Mouse (Mus musculus): ENCODE data around the gene Rab3ip.

The Rab3ip gene

DNA sequence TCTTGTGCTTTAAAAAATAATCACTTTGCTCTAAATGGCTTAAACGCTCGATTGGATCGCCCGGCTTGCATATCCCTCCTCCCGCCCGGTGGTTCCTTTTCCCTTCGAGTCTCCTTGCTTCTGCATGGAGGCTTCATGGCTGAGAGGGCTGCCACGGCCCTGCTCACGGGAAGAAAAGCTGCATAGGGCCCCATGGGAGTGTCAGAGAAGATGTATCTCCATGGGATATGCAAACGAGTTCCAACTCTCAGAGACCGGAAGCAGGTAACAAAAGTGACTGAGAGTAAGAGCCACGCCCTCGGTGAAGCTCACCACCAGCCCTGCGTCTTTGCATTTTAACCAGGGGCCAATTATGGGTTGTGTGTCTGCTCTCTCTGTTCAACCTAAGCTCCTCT lies 78.6 kb downstream of the Rab3ip start:
- no peak for DNase-seq (ENCODE audit: inconsistent age in 2 of 2, low spot score in 1 of 2)

DNA sequence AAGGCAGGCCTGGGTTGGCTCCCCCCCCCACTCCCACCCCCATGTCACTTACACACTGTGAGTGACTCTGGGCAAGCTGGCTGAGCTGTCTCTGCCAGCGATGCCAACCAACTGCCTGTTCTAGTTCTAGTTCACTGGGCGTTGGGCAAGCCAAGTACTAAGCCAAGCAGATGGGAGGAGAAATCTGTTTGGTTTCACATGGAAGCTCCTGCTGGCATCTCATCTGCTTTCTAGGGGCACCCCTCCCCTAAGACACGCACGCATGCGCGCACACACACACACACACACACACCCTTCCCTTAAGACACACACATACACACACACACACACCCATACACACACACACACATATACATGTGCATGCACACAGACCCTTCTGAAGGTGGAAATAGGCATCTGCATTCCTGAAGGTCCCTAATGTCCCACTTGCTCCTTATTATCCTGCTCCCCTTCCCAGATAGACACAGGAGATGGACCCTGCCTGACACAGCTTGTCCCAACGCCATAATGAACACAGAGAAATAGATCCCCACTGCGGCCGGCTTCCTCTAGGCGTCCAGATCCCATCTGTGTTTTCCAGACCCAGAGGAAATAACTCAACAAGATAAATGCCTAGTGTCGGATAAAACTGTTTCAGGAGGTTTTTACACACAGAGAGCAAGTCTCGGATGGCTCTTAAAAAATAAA lies 79.1 kb downstream of the Rab3ip start:
- DNase-seq (ENCODE audit: inconsistent age in 2 of 2, low spot score in 1 of 2), result no peak

DNA sequence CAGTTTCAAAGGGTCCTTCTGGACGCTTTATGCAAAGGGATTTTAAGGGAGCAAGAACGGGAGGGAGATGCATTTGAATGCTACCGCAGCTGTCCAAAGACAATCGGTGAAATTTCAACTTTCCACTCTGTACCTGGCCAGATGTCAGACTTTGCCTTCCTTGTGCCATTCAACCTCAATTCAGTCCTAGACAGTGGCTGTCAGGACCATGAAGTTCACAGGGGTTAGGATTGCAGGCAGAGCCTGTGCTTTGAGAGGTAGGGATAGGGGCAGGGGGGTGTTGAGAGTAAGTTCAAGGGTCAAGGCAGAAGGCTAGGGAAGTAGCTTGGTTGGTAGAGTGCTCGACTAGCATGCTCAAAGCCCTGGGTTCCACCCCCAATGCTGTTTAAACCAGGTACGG lies 79.8 kb downstream of the Rab3ip start:
- no peak for DNase-seq (ENCODE audit: inconsistent age in 2 of 2, low spot score in 1 of 2)

Measured in adrenal gland, adult (tissue).